Mouse (Mus musculus): ENCODE measurements at regions not wholly inside any gene's neighbourhood (a gene's known extent, or its start where the extent isn't known, plus 50 kb on each side); places are given as distances from the start of the nearest gene placed in this dataset.
"Not testable (repeated sequence)": the region's sequence is repeated elsewhere in the genome, so short reads cannot be mapped to it uniquely, and the experiment has no call there.

DNA sequence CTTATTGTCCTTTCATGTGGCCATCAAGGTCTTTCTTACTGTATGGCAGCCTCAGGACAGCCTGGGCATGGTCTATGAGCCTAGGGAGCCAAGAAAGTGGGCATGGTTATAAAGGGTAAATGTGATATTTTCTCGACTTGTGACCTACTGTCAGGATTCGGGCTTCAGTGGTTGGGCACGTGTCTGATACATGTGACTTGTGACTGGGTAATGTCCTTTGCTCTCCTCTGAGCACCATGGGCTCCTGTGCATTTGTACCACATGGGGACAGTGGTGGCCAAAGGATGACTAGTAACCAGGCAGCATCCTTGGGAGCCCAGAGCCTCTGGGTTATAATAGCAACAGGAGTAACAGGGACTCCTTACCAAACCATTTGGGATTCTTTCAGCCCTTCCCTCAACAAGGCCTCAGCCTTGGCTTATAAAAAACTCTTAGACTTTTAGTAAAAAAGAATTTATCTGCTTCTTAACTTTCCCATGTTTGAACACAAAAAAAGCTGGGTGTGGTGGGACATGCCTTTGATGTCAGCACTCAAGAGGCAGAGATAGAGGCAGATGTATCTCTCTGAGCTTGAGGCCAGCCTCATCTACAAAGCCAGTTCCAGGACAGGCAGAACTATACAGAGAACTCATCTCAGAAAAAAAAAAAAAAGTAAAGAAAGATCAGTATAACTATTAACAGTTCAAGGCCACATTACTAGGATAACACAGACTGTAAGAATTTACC, 56.7 kb upstream of the Klf13 start:
- DNase-seq: no peak

DNA sequence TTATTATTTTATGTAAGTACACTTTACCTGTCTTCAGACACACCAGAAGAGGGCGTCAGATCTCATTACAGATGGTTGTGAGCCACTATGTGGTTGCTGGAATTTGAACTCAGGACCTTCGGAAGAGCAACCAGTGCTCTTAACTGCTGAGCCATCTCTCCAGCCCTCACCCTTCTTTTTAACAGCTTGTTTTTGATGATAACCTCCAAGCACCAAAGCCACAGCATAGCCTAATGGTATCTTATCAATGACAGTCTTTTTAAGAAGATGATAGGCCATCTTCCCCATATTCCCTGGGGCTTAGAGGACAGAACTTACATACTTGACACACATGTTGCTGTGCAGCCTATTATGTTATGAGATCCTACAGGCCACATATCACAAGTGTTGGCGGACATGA, 56.1 kb upstream of the Klf13 start:
- not testable (repeated sequence) for DNase-seq

DNA sequence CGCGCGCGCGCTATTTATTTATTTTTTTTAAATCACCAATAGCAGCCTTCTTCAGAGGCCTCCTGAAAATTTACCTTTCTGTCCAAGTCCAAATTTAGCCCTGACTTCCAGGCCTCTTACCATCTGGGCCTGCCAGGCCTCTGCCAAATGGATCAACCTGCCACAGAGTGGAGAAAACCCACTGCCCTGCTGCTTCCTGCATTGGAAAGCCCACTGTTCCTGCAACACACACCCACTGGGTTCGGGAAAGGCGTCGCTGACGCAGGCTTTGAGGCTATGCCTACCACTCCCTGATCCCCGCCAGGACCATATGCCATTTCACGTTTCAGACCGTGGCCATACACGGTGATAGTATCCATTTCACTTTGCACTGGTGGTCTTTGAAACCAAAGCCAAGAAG, 53.4 kb upstream of the Klf13 start:
- no peak for DNase-seq

DNA sequence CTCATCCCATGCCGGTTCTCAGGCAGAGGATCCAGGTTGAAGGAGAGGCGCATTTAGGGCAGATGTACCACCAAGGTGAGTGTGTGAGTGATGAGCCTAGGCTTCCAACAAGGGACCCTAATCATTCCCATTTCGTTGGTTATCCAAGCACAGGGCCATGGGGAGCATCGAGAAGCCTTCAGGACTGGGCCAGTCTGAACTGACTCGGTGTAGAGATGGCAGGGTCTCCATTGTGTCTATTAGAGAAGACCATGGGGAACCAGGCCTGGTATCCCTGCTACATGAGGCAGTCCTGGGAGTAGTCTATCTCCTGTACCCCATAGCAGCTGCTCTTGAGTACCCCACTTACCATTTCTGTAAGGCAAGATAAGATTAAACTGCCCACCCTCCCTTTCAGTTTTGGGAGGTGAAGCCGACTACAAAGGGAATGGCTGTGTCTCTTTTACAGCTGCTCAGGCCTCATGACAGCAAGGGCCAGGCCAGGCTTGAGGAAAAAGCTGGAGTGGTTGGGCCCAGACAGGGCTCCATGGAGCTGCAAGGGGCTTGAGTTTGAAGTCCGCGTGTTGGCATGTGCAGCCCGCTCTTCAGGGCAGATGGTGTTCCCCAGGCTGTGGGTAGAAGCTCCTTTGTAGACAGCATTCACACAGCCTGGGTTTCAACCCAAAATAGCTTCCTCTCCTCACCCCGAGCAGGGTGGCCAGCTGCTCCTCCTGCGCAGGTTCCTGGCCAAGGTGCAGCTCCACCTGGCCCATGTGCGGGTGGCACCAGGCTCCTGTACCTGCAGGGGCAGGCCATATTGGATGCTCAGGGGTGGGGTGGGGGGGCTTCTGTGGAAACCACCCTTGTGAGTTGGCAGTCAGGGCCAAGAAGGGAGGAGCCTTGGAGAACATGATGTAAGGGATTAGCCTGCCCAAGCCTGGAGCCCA, 52.6 kb upstream of the Klf13 start:
- no peak for DNase-seq

DNA sequence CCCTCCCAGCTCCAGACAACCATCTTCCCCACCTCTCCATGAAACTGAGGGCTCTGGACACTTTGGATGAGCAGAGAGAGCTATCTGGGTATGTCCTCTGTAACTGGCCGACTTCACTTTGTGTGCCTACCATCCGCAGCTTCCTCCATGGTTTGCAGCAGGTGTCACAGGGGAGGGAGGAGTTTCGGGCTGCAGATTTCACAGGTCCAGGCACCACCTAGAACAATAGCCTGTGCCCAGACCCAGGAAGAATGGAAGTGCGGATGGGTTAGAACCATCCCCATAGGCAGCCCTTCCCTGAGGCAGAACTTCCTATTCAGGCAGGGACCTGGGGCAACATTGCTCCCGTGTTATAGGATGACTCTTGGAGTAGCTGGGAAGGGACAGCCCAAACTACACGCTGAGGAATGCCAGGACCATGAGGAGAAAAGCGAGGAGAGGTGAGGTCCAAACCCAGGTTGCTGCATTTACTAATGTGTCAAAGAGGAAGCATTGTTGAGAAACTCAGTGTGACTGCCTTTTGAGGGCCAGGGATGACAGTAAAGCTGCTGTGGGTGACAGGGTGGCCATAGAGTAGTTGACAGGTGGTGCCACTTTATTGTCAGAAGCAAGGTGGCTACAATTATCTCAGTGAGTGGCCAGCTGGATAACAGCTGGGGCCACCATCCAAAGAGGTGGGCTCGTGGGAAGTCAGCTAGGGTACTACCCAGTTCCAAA, 51.8 kb upstream of the Klf13 start:
- no peak for DNase-seq

DNA sequence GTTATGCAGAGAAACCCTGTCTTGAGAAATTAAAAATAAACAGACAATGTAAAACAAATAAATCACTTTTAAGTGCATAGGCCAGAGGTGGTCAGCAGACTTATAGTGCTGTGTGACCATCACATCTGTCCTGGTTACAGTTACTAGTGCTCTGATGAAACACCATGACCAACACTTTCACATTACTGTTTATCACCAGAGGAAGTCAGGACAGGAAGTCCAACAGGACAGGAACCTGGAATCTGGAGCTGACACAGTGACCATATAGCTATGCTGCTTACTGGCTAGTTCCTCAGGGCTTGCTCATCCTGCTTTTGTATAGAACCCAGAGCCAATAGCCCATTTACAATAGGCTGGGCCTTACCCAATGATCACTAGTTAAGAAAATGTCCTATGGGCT, 51.0 kb upstream of the Klf13 start:
- no peak for DNase-seq
